Mouse (Mus musculus) B cell, adult (primary cell): Measurements from ENCODE around the gene Serpina1d. TPM values are rescaled to one million over a fixed set of nuclear protein-coding genes. Genes with fewer than 3 reads are reported as not detected.

Experiments
- total RNA-seq: library from RNA; stranded (reverse); gene quantifications from 4 replicates; pipeline ENCODE4 v1.2.4, GENCODE M21; 2023; ENCODE audit not compliant: inconsistent age

The Serpina1d gene
- not detected in 4 replicates for total RNA-seq

DNA sequence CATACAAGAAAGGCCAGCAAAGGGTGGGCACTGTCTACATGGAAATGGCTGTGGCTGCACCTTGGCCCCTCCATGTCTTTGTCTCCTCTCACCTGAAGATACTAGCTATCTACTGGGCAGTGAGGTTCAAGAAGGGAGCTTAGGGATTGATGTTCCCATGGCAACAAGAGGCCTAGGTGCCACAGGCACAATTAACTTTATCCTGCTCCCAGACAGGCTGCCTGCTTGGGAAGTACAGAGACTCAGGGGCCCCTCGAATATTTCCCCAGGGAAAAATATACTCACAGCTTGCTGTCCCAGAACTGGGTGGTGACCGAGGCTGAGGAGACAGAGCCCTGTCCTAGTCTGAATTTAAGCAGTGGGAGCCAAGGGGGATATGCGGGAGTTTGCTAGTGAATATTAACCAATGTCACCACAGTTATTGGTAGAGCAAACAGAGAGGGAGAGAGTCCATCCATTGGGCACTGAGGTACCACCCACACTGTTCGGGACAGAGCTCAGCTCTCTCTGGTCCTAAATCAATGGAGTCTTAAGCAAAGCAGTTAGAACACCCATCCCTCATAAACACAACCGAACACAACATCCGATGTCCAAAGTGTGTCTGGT is at the start of gene Serpina1d:
Gene Serpina1d, minus strand, starts transcription at position 347 of the 606 bp plus-strand sequence.

Other genes with a start within 250 kb of the Serpina1d start
- 0.12 to 0.16 TPM in 2 of 4 replicates, not detected in the others for gene Ppp4r4, start 241.3 kb downstream of the Serpina1d start, total RNA-seq
- gene Serpina10, start 142.1 kb downstream of the Serpina1d start, total RNA-seq = not detected in 4 replicates
- gene Serpina6, start 116.4 kb downstream of the Serpina1d start, total RNA-seq = not detected in 4 replicates
- not detected in 4 replicates for gene Serpina16, start 97.5 kb downstream of the Serpina1d start, total RNA-seq
- not detected in 4 replicates for gene Serpina1f, start 78.1 kb downstream of the Serpina1d start, total RNA-seq
- gene Serpina1b, start 56.8 kb upstream of the Serpina1d start, total RNA-seq = not detected in 4 replicates
- not detected in 4 replicates for gene Serpina1a, start 90.0 kb upstream of the Serpina1d start, total RNA-seq
- not detected in 4 replicates for gene Serpina1c, start 131.3 kb upstream of the Serpina1d start, total RNA-seq
- gene Serpina1e, start 185.4 kb upstream of the Serpina1d start, total RNA-seq = not detected in 4 replicates
- gene Serpina11, start 216.4 kb upstream of the Serpina1d start, total RNA-seq = not detected in 4 replicates
- not detected in 4 replicates for gene Serpina9, start 240.2 kb upstream of the Serpina1d start, total RNA-seq